Mouse (Mus musculus): ENCODE measurements around the gene 2510009E07Rik.
A peak's percentile ranks its signal among the peaks of the same experiment; 100 is the strongest.
"Not testable (repeated sequence)": the region's sequence is repeated elsewhere in the genome, so short reads cannot be mapped to it uniquely, and the experiment has no call there.

Gene 2510009E07Rik

DNA sequence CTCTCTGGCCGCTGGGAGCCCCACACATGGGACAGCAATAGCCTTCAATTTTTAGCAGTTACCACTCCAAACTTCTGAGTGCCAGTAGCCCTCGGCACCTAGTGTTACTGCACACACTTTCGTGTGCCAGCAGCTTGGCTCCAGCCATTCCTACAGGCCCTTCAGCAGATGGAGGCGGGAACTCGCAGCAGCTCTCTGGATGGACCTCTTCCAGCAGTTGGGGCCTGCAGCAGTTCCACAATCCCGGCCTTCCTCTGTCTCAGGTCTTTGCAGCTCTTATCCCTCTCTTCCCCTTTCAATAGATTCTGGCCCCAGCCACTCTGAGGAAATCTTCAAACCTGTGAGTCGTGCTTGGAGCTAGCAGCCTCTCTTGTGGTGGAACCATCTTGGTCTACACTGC lies 17.7 kb downstream of the 2510009E07Rik start:
- no peak for DNase-seq (ENCODE audit: low spot score)

DNA sequence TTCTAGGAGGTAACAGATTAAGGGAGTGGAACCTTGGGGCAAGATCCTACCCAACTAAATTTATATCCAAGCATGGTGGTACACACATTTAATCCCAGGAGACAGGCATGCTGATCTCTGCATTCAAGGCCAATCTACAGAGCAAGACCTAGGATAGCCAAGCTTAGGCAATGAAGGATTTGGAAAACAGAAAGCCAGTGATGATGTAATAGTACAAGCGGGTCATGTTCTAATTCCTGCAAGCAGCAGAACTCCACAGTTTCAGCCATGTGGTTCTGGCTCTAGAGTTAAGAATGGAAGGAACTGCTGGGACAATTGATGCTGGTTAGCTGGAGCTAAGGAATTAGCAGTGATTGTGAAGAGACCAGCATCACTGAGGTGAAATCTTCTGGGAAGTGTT lies 20.8 kb downstream of the 2510009E07Rik start:
- not testable (repeated sequence) for DNase-seq (ENCODE audit: low spot score)

DNA sequence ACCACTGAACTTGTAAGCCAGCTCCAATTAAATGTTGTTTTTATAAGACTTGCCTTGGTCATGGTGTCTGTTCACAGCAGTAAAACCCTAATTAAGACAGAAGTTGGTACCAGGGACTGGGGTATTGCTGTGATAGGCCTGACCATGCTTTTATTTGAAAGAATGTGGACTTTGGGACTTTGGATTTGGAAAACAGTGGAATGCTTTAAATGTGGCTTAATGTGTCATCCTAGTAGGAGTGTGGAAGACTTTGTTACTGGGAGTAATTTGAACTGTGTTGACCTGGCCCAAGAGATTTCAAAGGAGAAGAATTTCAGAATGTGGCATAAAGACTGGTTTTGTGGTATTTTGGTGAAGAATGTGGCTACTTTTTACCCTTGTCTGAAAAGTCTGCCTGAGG lies 21.4 kb downstream of the 2510009E07Rik start:
- not testable (repeated sequence) for DNase-seq (ENCODE audit: low spot score)

DNA sequence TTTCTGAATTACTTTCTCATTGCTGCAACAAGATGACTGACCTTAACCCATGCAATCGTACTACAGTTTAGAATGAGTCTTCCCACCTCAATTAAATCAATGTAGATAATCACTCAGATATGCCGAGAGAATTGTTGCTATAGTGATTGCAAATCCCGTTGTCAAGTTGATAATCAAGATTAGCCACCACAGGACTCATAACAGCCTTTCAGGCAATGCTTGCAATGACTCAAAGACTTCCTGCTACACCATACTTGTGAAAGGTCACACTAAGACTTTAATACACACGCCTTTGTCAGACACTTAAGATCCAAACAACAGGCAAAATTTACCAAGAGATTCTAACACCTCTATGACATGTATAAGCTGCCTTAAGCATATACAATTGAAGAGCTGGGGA lies 22.6 kb downstream of the 2510009E07Rik start:
- no peak for DNase-seq (ENCODE audit: low spot score)

DNA sequence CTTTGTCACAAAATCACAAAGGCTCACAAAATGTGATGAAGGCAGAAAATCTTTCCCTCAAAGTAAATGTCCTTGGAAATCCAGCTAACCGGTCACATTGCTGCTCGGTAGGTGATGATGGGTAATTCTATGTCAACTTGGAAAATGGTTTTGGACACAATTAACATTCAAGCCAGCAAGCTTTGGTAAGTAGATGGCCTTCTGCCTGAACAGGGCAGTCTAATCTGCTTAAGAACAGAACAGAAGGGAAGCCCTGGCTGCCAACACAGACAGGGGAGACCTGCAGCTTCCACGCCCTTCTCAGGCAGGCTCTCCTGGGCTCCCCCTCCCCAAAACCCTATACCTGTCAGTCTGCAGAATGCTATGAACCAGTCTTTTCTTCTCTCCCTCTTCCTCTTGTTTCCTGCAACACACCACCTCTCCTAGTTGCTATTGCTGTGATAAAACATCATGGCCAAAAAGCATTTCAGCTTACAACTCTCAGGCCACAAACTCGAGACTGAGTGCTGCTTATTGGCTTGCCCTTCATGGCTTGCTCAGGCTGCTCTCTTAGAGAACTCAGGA lies 29.0 kb downstream of the 2510009E07Rik start:
- DNase-seq (ENCODE audit: low spot score): no peak

DNA sequence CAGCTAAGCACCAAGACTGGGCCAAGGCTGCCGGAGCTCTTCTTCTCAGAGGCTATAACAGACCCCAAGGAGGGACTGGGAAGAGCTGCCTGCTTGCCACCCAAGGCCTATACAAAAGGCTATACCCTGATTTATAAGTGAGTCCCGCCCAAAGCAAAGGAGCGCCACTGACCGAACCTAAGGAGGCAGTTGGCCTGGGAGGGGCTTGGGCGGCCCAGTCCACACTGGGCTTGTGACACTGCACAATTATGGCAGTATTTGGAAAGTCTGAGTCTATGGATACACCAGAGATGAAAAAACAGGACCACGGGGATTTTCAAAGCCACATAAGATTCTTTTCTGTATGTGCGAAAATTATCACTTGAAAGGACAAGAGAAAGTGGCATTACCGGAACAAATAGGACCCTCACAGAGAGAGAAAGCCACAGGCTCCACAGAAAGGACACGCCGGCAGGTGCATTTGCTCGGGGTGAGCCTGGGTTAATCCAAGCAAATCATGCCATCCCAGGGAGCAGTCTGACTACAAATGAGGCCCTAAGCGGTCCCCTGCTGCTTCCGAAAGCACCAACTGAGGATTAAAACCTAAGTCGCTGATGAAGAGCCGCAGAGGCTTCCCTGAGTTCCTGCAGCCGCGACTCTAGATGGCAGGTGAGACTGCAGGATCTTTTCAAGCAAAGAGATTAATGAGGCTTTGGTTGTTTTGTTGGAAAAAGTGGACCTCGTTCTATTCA lies 29.7 kb downstream of the 2510009E07Rik start:
- no peak for DNase-seq (ENCODE audit: low spot score)

DNA sequence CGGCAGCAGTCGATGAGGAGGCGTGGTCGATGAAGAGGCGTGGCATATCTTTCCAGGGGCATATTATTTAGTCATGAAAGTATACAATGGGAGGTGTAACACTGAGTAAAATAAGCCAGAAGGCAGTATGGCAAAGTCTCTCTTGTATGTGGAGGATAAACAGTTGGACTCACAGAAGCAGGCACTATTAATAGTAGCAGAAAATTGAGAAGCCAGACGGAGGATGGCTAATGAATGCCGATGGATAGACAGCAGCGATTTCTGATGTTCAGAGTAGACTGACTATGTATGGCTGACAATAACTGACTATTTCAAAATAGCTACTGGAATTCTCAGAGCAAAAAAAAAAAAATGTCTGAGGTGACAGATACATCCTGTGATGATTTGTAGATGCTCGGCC lies 38.5 kb downstream of the 2510009E07Rik start:
- no peak for DNase-seq (ENCODE audit: low spot score)

DNA sequence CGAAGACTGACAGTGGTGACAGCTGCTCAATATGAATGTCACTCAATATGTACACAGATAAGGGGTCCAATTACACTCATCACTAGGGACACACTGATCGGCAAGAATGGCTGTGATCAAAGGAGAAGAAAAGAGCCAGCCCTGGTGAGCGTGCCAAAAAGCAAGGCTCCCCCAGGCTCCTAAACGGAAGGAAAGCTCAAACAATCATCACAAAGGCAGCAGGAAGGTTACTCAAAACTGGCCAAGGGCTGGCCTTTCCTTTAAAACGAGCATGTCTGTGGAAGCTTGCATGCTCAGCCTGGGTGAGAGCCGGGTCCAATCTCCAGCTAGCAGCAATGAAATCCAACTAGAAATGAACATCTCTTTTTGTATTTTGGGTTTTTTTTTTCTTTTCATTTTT lies 39.2 kb downstream of the 2510009E07Rik start:
- DNase-seq (ENCODE audit: low spot score): no peak

DNA sequence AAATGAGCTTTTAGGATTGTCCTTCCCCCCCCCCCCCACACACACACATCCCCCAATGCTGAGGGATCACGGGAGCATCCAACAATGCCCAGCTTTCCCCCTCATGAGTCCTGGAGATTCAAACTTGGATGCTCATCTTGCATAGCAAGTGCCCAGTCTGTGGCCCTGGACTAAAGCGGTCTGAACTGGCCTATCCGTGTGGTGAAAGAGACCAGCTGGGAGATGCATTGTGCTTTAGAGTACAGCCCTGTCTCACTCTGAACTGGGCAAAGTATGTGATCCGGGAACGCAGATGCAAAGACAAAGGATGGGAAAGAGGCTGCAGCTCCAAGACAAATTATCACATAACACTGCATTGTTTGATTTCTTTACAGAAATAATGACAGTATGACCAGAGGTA lies 40.1 kb downstream of the 2510009E07Rik start:
- DNase-seq (ENCODE audit: low spot score): no peak

DNA sequence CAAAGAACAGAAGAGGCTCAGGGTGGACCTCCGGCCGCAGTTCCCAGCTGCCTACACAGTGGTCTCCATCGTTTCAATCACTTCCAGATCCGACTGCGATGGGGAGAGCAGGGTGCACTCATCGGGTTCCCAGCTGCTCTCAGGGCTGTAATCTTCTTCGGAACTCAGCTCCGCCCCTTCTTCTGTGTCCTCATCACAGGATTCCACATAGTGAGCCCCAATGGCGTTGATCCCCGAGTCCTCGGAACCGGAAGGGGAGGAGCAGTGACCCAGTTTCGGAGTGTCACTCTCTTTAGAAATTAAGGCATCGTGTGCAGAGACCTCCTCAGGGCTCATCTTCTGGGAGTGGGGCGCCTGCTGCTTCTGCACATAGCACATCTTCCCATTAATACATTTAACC lies 41.3 kb downstream of the 2510009E07Rik start:
- no peak for DNase-seq (ENCODE audit: low spot score)

DNA sequence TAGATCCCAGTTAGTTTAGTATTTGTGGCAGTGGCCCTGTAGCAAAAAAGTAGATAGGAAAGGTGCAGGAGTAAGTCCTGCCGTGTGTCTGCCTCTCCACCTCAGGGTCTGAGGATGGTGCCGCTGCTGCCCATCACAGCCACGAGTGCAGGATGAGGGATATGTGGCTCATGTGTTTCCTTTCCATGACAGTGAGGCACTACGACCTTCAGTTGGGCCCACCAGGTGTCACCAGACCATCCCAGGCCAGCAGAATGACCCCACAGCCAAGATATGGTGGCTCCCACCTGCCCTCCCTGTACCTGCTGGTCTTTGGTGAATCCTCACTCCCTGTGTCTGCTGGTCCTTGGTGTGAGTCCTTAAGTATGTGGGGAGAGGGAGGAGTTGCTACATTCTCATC lies 43.3 kb downstream of the 2510009E07Rik start:
- no peak for DNase-seq (ENCODE audit: low spot score)

DNA sequence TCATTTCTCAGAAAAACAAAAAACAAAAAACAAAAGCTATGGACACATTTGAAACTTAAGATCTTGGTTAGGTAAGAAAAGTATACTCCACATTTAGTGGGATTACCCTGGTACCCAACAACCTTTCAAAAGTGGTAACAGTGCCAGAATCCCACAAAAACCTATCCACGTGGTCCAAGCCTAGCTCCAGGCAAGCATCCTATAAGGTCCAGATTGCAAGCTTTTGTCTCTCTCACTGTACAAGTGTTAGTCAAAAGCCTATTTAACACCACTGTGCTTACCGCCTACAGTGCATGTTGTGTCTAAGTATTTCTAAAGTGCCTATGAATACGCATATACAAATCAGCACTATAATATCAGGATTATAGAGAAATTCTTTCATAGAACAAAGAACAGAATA lies 44.2 kb downstream of the 2510009E07Rik start:
- DNase-seq (ENCODE audit: low spot score): no peak

DNA sequence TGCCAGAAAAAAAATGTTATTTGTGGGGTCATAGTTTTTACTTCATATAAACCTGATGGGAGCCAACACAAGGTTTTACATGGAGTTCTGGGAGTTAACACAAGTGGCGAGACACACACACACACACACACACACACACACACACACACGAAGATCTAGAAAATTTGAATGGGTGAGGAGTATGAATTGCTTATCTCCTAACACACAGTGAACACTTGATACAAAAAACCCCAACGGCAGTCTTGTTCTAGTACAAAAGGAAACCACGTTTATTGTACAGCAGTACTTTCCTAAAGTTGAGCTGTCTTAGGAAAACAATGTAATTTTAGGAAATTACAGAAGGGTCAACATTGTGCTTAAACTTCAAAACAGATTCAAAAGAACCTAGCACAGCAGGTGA lies 45.7 kb downstream of the 2510009E07Rik start:
- no peak for DNase-seq (ENCODE audit: low spot score)

DNA sequence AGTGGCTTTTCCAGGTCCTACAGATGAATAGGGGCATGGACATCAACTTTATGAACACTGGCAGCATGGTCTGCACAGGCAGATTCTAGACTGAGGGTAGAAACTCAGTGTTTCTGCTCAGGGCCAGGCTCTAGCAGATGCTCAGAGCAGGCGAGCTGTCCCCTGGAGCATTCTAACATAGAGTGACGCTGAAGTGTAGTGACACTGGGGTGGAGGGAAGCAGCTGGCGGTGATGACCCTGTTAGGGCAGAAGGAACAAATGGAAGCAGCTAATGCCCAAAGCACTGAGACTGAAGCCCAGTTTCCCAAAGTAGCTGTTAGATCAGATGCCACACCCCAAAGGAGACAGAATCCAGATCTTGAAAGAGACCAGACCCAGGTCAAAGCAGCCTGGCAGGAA lies 48.0 kb downstream of the 2510009E07Rik start:
- DNase-seq (ENCODE audit: low spot score): no peak

DNA sequence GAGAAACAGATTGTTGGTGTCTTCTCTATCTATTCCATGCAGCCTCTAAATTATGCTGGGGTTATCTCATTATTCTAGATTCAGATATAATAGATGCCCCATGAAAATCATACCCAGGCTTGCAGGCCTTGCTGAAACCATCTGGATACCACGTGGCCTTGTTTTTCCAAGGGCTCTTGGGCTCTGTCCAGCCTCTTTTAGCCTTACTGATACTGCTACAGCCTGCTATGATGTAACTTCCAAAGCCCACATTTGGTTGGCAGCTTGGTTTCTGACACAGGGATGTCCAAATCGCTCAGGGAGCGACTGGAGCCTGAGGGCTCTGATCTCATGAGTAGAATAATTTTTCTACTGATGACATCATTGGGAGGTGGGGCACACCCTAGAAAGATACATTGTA lies 48.5 kb downstream of the 2510009E07Rik start:
- DNase-seq (ENCODE audit: low spot score): peak; percentile 76

DNA sequence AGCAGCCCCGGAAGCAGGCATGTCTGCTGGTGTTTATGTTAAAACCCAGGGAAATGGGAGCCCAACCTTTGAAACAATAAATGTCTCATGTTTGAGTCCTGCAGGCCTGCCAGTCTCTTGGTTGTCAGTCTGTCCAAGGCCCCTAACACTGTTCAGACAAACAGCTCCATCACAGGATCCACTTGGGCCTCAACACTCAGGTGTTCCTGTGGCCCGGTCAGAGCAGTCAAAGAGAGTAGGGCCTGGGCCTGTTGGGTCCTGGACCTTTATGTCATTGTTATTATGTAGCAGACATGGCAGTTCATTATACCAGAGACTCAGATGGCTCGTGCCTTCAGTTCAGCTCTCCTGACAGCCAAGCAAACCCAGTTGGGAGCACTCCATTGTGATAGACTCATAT lies 49.9 kb downstream of the 2510009E07Rik start:
- no peak for DNase-seq (ENCODE audit: low spot score)

DNA sequence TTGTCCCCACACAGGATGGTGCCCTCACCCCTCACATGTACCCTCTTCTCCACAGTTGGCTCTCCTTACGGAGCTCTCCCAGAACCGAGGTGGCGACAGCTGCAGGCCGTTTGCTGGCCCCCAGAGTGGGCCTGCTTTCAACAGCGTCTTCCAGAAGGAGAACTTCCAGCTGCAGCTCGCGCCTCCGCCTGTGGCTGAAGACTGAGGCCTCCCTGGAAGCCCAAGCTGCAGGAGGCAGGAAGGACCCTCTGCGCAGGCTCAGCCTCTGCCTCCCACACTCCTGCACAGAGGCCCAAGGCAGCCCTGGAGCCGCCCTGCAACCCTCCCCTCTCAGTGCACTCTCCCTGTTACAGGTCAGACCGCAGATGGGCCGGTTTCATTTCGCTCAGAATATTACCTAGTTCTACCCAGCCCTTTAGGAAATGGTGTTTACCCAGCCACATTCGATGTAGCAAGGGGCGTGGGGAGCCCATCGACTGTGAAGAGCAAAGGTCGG lies 50.4 kb downstream of the 2510009E07Rik start:
- peak; percentile 62 for DNase-seq (ENCODE audit: low spot score)

DNA sequence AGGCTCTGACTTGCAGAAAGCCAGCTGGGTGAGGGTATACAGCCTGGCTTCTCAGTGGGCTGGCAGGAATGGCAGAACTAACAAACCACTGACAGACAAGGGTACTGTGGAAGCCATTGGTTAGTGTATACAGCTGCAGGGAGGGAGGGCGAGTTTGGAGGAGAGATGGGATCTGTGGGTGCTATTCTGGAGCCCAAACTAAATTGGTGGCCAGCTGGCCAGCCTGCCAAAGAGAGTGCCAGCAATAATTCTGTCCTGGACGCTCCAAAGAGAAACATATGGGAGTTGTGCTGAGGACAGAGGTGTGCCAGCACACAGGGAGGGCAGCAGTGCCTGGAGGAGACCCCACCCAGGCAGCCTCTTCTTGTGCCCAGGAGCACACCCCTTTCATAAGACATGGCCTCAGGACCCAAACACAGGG lies 50.8 kb downstream of the 2510009E07Rik start:
- DNase-seq (ENCODE audit: low spot score): no peak

DNA sequence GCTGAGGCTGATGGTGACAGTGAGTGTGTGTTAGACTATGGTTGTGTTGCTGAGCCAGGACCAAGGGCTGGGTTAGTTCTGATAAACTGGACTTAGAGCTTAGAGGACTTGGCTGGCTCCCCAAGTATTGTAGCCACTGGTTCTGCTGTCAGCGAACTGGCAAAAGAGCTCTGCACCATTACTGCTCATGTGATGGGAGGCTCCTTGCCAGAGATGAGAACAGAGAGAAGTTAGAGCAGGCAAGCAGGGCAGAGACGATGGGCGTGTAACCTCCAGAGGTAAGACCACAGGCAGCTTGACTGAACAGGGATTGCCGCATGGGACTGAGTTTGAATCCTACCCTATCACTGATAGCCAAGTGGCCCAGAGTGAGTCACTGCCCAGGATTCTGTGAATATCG lies 51.6 kb downstream of the 2510009E07Rik start:
- no peak for DNase-seq (ENCODE audit: low spot score)

DNA sequence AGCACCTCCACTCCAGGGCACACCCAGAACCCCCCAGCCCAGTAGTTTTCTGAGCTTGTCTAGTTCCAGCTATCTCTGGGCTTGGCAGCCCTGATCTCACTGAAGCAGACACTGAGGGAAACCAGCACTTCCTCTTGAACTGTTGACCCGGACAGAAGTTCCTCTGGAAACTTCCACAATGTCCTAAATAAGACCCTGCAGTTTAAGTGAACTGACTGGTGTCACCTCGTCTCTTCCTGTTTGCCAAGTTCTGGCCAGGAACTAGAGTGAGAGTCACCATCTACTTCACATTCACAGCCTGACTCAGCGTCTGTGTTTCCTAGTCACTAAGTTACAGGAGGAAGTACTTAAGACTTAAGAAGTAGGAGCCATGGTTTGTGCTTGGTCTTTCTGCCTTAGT lies 52.5 kb downstream of the 2510009E07Rik start:
- no peak for DNase-seq (ENCODE audit: low spot score)

DNA sequence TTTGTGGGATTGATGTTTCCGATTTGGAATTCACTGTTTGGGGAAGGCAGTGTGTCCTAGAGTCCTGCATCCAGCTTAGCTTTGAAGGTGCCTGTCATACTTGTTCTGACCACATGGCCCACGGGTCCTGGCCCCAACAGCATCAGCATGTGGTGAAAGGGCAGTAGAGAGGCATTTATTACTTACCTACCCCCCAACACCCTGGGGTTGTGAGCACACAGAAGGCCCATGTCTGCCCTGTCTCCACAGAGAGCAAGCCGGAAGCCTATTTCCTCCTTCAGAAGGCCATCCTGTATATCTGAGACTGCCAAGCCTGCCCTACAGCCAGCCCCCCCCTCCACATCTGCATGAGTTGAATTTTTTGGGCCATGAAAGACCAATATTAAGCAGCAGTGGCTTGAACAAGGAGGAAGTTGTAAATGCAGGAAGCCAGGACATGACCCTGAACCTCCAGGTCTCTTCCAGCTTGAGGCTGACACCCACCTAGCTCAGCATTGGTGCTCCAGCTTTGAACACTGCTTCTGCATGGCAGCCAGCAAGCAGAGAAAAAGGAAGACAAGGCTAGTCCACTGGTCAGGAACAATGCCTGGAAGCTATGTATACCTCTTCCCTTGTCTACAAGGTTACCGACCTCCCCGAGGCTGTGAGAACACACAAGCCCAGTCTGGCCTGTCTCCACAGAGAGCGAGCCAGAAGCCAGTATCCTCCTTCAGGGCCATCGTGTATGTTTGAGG lies 53.5 kb downstream of the 2510009E07Rik start:
- no peak for DNase-seq (ENCODE audit: low spot score)

DNA sequence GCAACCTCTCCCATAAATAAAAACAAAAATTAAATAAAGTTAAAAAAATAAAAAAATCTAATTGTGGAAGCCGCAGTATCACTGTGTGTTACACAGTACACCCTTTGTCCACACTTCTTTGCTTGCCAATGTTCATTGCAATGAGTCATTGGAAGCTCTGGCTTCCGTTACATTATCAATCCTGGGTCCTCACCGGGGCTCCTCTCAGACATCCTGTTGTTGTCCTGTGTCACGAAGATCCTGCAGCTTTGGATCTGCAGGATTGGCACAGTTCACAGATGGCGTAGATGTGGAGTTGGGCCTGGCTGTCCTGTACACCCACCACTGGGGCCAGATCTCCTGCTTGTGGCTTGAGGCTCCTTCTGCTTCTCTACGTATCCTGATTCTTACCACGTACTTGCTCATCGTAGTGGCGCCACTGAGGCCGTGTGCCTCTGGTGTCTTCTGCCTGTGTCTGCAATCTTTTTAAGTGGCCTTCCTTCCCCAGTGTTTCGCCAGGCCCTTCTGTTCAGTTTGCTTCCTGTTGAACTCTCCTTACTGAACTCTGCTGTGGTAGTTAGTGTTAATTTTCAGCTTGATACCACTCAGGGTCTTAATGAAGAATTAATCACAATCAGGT lies 57.2 kb downstream of the 2510009E07Rik start:
- DNase-seq (ENCODE audit: low spot score): no peak

All from ovary, adult 18-20 months (tissue).